Mouse (Mus musculus): ENCODE measurements around the gene Nsd1. TPM values are rescaled to one million over a fixed set of nuclear protein-coding genes. Genes with fewer than 3 reads are reported as not detected.

Gene Nsd1
- total RNA-seq, 2 experiments from 2014 or later, result 125 to 131 TPM

GRCm38 (mm10) chr13:55361974-55362452 lies 152.4 kb downstream of the Nsd1 start:
- TF ChIP-seq CTCF (conservative IDR thresholded peaks at IDR 0.05), result no peak
- no peak for DNase-seq (ENCODE audit: low spot score in 2 of 2)
- Histone ChIP-seq H3K4me3 (peak overlapping the region; percentile 87), H3K27ac (peak overlapping the region; percentile 94)

DNA sequence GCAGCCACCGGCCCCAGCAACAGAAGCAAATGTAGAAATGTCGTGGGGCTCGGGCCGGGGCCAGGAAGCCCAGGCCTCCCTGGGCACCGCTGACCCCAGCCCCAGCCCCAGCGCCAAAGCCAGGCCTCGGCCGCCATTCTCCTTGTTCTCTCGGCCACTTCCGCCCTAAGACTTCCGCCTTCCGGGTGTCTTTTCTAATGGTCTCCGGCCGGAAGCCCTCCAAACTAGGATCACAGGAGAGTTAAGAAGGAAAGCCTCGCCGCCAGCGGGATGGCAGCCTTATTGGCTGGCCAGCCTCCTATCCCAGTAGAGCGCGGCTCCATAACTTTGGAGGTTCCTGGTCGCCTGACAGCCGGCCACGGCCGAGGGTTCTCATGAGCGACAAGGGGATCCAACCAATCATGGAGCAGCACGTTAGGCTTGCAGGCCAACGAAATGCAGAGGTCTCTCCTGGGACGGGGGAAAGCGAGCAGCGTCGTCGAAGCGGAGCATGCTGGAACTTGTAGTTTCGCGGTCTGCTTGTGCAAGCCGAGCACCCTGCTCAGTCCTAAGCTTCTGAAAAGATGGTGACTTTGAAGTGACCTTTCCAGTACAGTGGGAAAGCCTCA lies 153.0 kb downstream of the Nsd1 start, which contains the start of gene Lman2:
Gene Lman2 (minus strand): TSS at position 331 of the 608 bp plus-strand sequence.
- no peak for TF ChIP-seq CTCF (conservative IDR thresholded peaks at IDR 0.05)
- Histone ChIP-seq H3K27ac (peak within 1 kb of the TSS; percentile 94), H3K4me3 (peak within 1 kb of the TSS; percentile 87)
- peak; percentile 95 to 99 for DNase-seq (ENCODE audit: low spot score in 2 of 2)

Other genes starting within 250 kb of the Nsd1 start
- gene Hk3, start 188.4 kb upstream of the Nsd1 start, total RNA-seq (2021), result 1 to 10 TPM; 1.1 to 1.3 TPM
- gene Uimc1, start 109.5 kb upstream of the Nsd1 start, total RNA-seq (2021), result 10 to 100 TPM; 27.9 to 28.5 TPM
- 10 to 100 TPM; 43.0 to 50.3 TPM for gene Zfp346, start 104.5 kb upstream of the Nsd1 start, total RNA-seq (2021)
- gene Gm17617, start 76.2 kb upstream of the Nsd1 start, total RNA-seq (2021), result not detected
- under 1 TPM; 0.36 to 0.42 TPM for gene Fgfr4, start 57.1 kb upstream of the Nsd1 start, total RNA-seq (2021)
- gene Prelid1, start 110.7 kb downstream of the Nsd1 start, total RNA-seq (2021), result 100 to 1,000 TPM; 142 to 153 TPM
- 10 to 100 TPM; 82.8 to 84.2 TPM for gene Rab24, start 112.2 kb downstream of the Nsd1 start, total RNA-seq (2021)
- 1 to 10 TPM; 1.2 to 1.8 TPM for gene Mxd3, start 120.0 kb downstream of the Nsd1 start, total RNA-seq (2021)
- gene Lman2, start 153.0 kb downstream of the Nsd1 start, total RNA-seq (2021), result 10 to 100 TPM; 66.2 to 66.8 TPM
- gene Rgs14, start 159.9 kb downstream of the Nsd1 start, total RNA-seq (2021), result 100 to 1,000 TPM; 113 to 119 TPM
- gene Slc34a1, start 188.4 kb downstream of the Nsd1 start, total RNA-seq (2021), result under 1 TPM in 1 of 2 experiments, not detected in 1; 0.15 TPM
- gene Pfn3, start 205.4 kb downstream of the Nsd1 start, total RNA-seq (2021), result not detected
- gene F12, start 217.0 kb downstream of the Nsd1 start, total RNA-seq (2021), result under 1 TPM; 0.44 to 0.93 TPM
- 10 to 100 TPM; 64.8 to 65.8 TPM for gene Grk6, start 235.3 kb downstream of the Nsd1 start, total RNA-seq (2021)